10 mouse cellular contexts compared by ENCODE assay signal in genomic region chr11:114850066-114850451, GRCm38 (mm10). TPM values are rescaled to one million over a fixed set of nuclear protein-coding genes. Genes with fewer than 3 reads are reported as not detected.
A peak's percentile ranks its signal among the peaks of the same experiment; 100 is the strongest.
DNase-seq lines count a peak whose midpoint lies in the region; ATAC-seq and TF ChIP-seq lines count a peak whose summit lies in the region.
"Had no signal": no experiment of that assay in that cellular context is flagged by ENCODE, and none has a peak within 500 bp of the region (broad histone marks: within the 10 kb centered on the region; RNA-seq: fewer than 3 reads in every experiment).

No protein-coding gene starts in this region.

- no peak for DNase-seq in cerebellum, adult 2 months
- DNase-seq in cerebellum, postnatal 10 days: no peak
- DNase-seq in embryo, embryonic 11 days: peak; percentile 39
- no peak for DNase-seq in liver, postnatal 0 days
- DNase-seq in left cerebral cortex, adult 2 months (ENCODE audit: extremely low spot score in 1 of 2, low spot score in 2 of 2): no peak
- DNase-seq in natural killer cell, adult 2 months (ENCODE audit: low spot score in 2 of 2): no peak
- no peak for DNase-seq in cerebellum, postnatal 36 days

- no peak for TF ChIP-seq EP300 in liver, postnatal 0 days (IDR thresholded peaks at IDR 0.05; ENCODE audit: low read depth)

- no peaks in the 10 kb centered on the region for H3K27me3 ChIP-seq in cerebellum, adult 2 months (ENCODE audit: control insufficient read depth, insufficient read depth, low read length)
- peaks cover 38% of the 10 kb centered on the region for H3K27me3 ChIP-seq in intestine, postnatal 0 days (replicated peaks; ENCODE audit: control insufficient read depth, insufficient read depth, low read length)
- H3K27me3 ChIP-seq in liver, postnatal 0 days (ENCODE audit: insufficient read depth, low read length): peaks cover 32% of the 10 kb centered on the region

- peak overlapping the region; percentile 72 for H3K4me3 ChIP-seq in cerebellum, adult 2 months (replicated peaks; ENCODE audit: insufficient read depth, low read depth, low read length)
- no peak overlapping the region for H3K4me3 ChIP-seq in intestine, postnatal 0 days (ENCODE audit: low read depth, low read length)
- H3K4me3 ChIP-seq in liver, postnatal 0 days (ENCODE audit: low read depth, low read length): peak overlapping the region; percentile 70
- no peak overlapping the region for H3K4me3 ChIP-seq in left cerebral cortex, adult 2 months

- no peak overlapping the region for H3K9ac ChIP-seq in intestine, postnatal 0 days (ENCODE audit: low read depth, low read length)
- H3K9ac ChIP-seq in liver, postnatal 0 days (replicated peaks): peak overlapping the region; percentile 87; the same call in 1 of the 2 replicates

- 18% methylated on average over 5 of the region's 5 CpGs for WGBS in cerebellum, adult 2 months
- 21% methylated on average over 5 of the region's 5 CpGs for WGBS in intestine, postnatal 0 days
- WGBS in liver, postnatal 0 days (ENCODE audit: insufficient replicate concordance): 32% methylated on average over 5 of the region's 5 CpGs

- H3K9me3 ChIP-seq in intestine, postnatal 0 days (ENCODE audit: control insufficient read depth): no peaks in the 10 kb centered on the region
- H3K9me3 ChIP-seq in liver, postnatal 0 days (ENCODE audit: low read length): no peaks in the 10 kb centered on the region

- peak overlapping the region; percentile 98; the same call in 1 of the 2 replicates for H3K4me2 ChIP-seq in intestine, postnatal 0 days (replicated peaks; ENCODE audit: low read depth)
- peak overlapping the region; percentile 78 for H3K4me2 ChIP-seq in liver, postnatal 0 days (ENCODE audit: low read depth, low read length)

- no peak for TF ChIP-seq POLR2A in cerebellum, adult 2 months (IDR thresholded peaks at IDR 0.05; ENCODE audit: borderline replicate concordance, insufficient read depth, low read length)

- TF ChIP-seq CTCF in cerebellum, adult 2 months (IDR thresholded peaks at IDR 0.05; ENCODE audit: borderline replicate concordance, insufficient read depth, low read depth, low read length): no peak
- no peak for TF ChIP-seq CTCF in intestine, postnatal 0 days (IDR thresholded peaks at IDR 0.05; ENCODE audit: low read depth)
- no peak for TF ChIP-seq CTCF in liver, postnatal 0 days (IDR thresholded peaks at IDR 0.05; ENCODE audit: low read depth)
- TF ChIP-seq CTCF in left cerebral cortex, adult 2 months (IDR thresholded peaks at IDR 0.05): no peak

- intact Hi-C loops in left cerebral cortex, adult 2 months (cut with DNase I): loop anchor here (5.0 kb wide), 1 partner anchor 33 kb away; no protein-coding TSS in a partner anchor

- H3K4me1 ChIP-seq in cerebellum, adult 2 months (ENCODE audit: control insufficient read depth, insufficient read depth, low read length): peaks cover 26% of the 10 kb centered on the region
- H3K4me1 ChIP-seq in intestine, postnatal 0 days (replicated peaks; ENCODE audit: control insufficient read depth, insufficient read depth, low read length): no peaks in the 10 kb centered on the region
- peaks cover 17% of the 10 kb centered on the region for H3K4me1 ChIP-seq in liver, postnatal 0 days (ENCODE audit: insufficient read depth)

- no peaks in the 10 kb centered on the region for H3K36me3 ChIP-seq in intestine, postnatal 0 days (ENCODE audit: control insufficient read depth, insufficient read depth)
- H3K36me3 ChIP-seq in liver, postnatal 0 days (replicated peaks; ENCODE audit: insufficient read depth, low read length): no peaks in the 10 kb centered on the region

- peak overlapping the region; percentile 88 for H3K27ac ChIP-seq in cerebellum, adult 2 months (ENCODE audit: insufficient read depth, low read length)
- no peak overlapping the region for H3K27ac ChIP-seq in intestine, postnatal 0 days (ENCODE audit: low read depth, low read length)
- H3K27ac ChIP-seq in liver, postnatal 0 days (ENCODE audit: low read depth): peak overlapping the region; percentile 97
- H3K27ac ChIP-seq in left cerebral cortex, adult 2 months: no peak overlapping the region

- ATAC-seq in intestine, postnatal 0 days: no peak
- no peak for ATAC-seq in liver, postnatal 0 days

RNA-seq across cellular contexts. Expression of gene Gprc5c, which starts 0.9 kb away (rescaled TPM):
- polyA plus RNA-seq in cerebellum, adult 2 months (2012; rRNA removed): 62.9 and 71.8 TPM in 2 replicates
- polyA plus RNA-seq in intestine, postnatal 0 days (2015; fragmentation: Nextera tagmentation; extraction: Ambion mirVana): 2.3 and 2.8 TPM in 2 replicates
- polyA plus RNA-seq in liver, postnatal 0 days (2015; fragmentation: Nextera tagmentation; extraction: Ambion mirVana): 23.2 and 24.9 TPM in 2 replicates
- total RNA-seq in left cerebral cortex, adult 2 months (2021): 1 to 10 TPM; 4.0 to 5.4 TPM

RNA-seq across cellular contexts. Expression of gene Cd300a, which starts 39.8 kb away (rescaled TPM):
- polyA plus RNA-seq in cerebellum, adult 2 months (2012; rRNA removed): 5.2 and 6.5 TPM in 2 replicates
- 2.2 and 2.3 TPM in 2 replicates for polyA plus RNA-seq in intestine, postnatal 0 days (2015; fragmentation: Nextera tagmentation; extraction: Ambion mirVana)
- 7.7 and 9.7 TPM in 2 replicates for polyA plus RNA-seq in liver, postnatal 0 days (2015; fragmentation: Nextera tagmentation; extraction: Ambion mirVana)
- under 1 TPM; 0.56 to 0.84 TPM for total RNA-seq in left cerebral cortex, adult 2 months (2021)

RNA-seq across cellular contexts. Expression of gene Gpr142, which starts 51.3 kb away (rescaled TPM):
- polyA plus RNA-seq in cerebellum, adult 2 months (2012; rRNA removed): 0.29 and 0.64 TPM in 2 replicates
- polyA plus RNA-seq in intestine, postnatal 0 days (2015; fragmentation: Nextera tagmentation; extraction: Ambion mirVana): not detected in 2 replicates
- polyA plus RNA-seq in liver, postnatal 0 days (2015; fragmentation: Nextera tagmentation; extraction: Ambion mirVana): not detected in 2 replicates
- not detected for total RNA-seq in left cerebral cortex, adult 2 months (2021)
- total RNA-seq: gastrocnemius, adult 18-20 months; neutrophil, adult 5-6 weeks had no signal

RNA-seq across cellular contexts. Expression of gene Btbd17, which starts 54.3 kb away (rescaled TPM):
- 78.3 and 81.3 TPM in 2 replicates for polyA plus RNA-seq in cerebellum, adult 2 months (2012; rRNA removed)
- 0.14 and 0.20 TPM in 2 replicates for polyA plus RNA-seq in intestine, postnatal 0 days (2015; fragmentation: Nextera tagmentation; extraction: Ambion mirVana)
- polyA plus RNA-seq in liver, postnatal 0 days (2015; fragmentation: Nextera tagmentation; extraction: Ambion mirVana): not detected in 2 replicates
- 10 to 100 TPM; 29.5 to 29.8 TPM for total RNA-seq in left cerebral cortex, adult 2 months (2021)
- total RNA-seq: gastrocnemius, adult 18-20 months; neutrophil, adult 5-6 weeks had no signal

Comparison
In these comparisons a context has a peak if more than half of its experiments do, and no peak if none do; other contexts are left out.
1. H3K27ac ChIP-seq: peak in cerebellum, adult 2 months (single experiment) and liver, postnatal 0 days (single experiment); none in intestine, postnatal 0 days (single experiment) and left cerebral cortex, adult 2 months (single experiment).
2. H3K4me3 ChIP-seq: peak in cerebellum, adult 2 months (single experiment) and liver, postnatal 0 days (single experiment); none in intestine, postnatal 0 days (single experiment) and left cerebral cortex, adult 2 months (single experiment).